Mouse (Mus musculus): Measurements from ENCODE around the gene Ctsw. TPM values are rescaled to one million over a fixed set of nuclear protein-coding genes. Genes with fewer than 3 reads are reported as not detected.

Gene Ctsw
- total and polyA plus RNA-seq, 2 experiments from 2014 or later = 0.33 to 1.9 TPM

DNA sequence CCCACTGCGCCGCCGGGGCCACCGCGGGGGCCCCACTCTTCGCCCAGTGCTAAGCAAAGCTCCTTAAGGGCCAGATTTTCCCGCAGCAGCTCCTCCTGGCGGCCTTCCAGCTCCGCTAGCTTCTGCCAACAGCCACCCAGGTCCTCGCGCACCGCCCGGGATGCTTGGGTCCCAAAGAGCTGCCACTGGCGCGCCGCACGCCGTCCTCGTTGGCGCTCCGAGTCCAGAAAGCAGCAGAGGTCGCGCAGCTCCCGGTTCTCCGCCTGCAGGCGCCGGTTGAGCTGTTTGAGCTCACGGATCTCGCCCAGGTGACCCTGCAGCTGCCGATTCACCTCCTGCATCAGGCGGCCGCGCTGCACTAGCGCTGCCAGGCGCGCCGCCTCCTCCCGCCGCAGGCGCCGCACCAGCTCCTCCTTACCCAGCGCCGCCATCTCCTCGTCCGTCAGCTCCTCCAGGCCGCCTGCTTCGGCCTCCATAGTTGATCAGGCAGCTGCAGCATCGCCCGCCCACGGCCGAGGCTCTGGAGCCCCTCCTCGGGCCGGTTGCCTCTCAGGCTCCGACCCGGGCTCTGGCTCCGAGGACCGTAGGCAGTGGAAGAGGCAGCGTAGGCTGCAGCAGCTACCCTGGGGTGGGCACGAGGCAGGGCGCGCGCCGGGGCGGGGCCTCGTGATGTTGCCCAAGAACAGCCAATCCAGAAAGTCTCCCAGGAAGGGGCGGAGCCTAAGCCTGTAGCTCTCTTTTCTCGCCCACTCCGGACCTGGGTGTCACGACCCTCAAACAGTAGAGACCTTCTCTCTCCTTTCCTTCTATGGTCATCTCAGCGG, 11.2 kb downstream of the Ctsw start:
- H3K4me3 ChIP-seq (ENCODE audit: low read depth, low read length) = peak overlapping the region; percentile 80
- no peaks in the 10 kb centered on the region for H3K9me3 ChIP-seq (ENCODE audit: low read length)
- H3K36me3 ChIP-seq (ENCODE audit: insufficient read depth, low read length) = 0 out of 2 replicates have a peak, but pooled peaks cover 4% of the 10 kb centered on the region
- H3K4me1 ChIP-seq (ENCODE audit: insufficient read depth, low read length) = peaks cover 18% of the 10 kb centered on the region
- peak overlapping the region; percentile 98 for H3K27ac ChIP-seq (ENCODE audit: low read depth, low read length)
- peak; percentile 40 for TF ChIP-seq CTCF (IDR thresholded peaks at IDR 0.05)
- peak overlapping the region; percentile 92 for H3K4me2 ChIP-seq (ENCODE audit: low read depth, low read length, poor library complexity, severe bottlenecking)
- ATAC-seq (ENCODE audit: low FRiP score) (peak; percentile 89), DNase-seq (ENCODE audit: low spot score) (peak; percentile 97)
- no peaks in the 10 kb centered on the region for H3K27me3 ChIP-seq (ENCODE audit: insufficient read depth, low read length)
- H3K9ac ChIP-seq (replicated peaks; ENCODE audit: low read length, poor library complexity, severe bottlenecking) = peak overlapping the region; percentile 91
- WGBS = under 1% methylated on average over 66 of the region's 70 CpGs

DNA sequence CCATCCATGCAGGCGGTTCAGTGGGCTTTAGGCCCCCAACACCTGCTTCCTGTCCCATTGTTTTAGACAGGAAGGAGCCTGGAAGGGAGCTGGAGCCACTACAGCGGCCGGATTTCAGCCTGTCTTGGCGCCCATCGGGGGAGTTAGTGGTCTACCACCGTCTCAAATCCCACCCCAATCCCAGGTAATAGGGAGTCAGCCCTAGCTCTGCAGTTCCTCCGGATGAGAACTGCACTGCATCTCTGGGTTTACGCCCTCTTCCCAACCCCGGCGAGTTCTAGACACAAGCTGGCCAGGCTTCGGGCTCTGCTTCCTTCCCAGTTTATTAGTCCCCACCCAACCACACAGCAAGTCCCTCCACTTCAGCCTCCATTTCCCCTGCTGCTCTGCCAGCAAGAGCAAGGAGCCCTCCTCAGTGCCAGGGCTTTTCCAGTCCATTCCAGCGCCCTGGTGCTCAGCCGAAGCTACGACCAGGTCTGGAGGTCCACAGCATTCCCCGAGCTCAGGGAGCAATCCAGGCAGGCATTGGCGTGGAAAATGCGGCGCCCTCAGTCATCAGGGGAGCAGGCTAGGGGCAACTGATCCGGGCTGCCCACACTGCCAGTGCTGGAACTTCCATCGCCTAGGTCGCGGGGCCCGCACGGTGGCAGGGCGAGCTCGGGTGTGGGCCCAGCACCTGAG, 11.9 kb downstream of the Ctsw start:
- Histone ChIP-seq H3K4me3 (ENCODE audit: low read depth, low read length) (peak overlapping the region; percentile 80), H3K9me3 (ENCODE audit: low read length) (no peaks in the 10 kb centered on the region), H3K4me1 (ENCODE audit: insufficient read depth, low read length) (peaks cover 16% of the 10 kb centered on the region), H3K9ac (replicated peaks; ENCODE audit: low read length, poor library complexity, severe bottlenecking) (peak overlapping the region; percentile 91), H3K36me3 (ENCODE audit: insufficient read depth, low read length) (0 out of 2 replicates have a peak, but pooled peaks cover 4% of the 10 kb centered on the region), H3K27ac (ENCODE audit: low read depth, low read length) (peak overlapping the region; percentile 98), H3K27me3 (ENCODE audit: insufficient read depth, low read length) (no peaks in the 10 kb centered on the region), H3K4me2 (ENCODE audit: low read depth, low read length, poor library complexity, severe bottlenecking) (peak overlapping the region; percentile 92)
- DNase-seq (ENCODE audit: low spot score) (no peak), ATAC-seq (ENCODE audit: low FRiP score) (0 out of 2 replicates have a peak, but pooled peaks have one; percentile 1)
- TF ChIP-seq CTCF (IDR thresholded peaks at IDR 0.05) = no peak
- 4% methylated on average over 26 of the region's 26 CpGs for WGBS

DNA sequence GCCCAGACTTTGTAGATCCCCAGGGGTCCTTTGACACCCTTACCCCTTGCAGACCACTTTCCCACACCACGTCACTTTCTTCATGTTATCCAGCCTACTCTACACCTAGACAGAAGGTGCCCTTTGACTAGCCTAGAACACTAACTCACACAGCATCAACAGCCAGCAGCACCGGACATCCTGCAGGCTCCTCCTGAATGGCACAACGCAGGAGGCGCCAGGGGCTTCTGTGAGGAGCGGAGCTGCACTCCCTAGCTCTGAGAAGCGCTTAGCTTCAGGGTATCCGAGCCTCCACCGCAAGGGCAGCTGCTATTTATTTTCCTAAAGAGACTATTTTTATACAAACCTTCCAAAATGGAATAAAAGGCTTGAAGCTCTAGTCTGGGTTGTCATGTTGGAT, 12.7 kb downstream of the Ctsw start:
- H3K4me2 ChIP-seq (ENCODE audit: low read depth, low read length, poor library complexity, severe bottlenecking) = peak overlapping the region; percentile 92
- H3K9me3 ChIP-seq (ENCODE audit: low read length) = no peaks in the 10 kb centered on the region
- DNase-seq (ENCODE audit: low spot score) = no peak
- H3K36me3 ChIP-seq (ENCODE audit: insufficient read depth, low read length) = 0 out of 2 replicates have a peak, but pooled peaks cover 4% of the 10 kb centered on the region
- TF ChIP-seq CTCF (IDR thresholded peaks at IDR 0.05) = no peak
- ATAC-seq (ENCODE audit: low FRiP score) = no peak
- no peak overlapping the region for H3K27ac ChIP-seq (ENCODE audit: low read depth, low read length)
- H3K4me1 ChIP-seq (ENCODE audit: insufficient read depth, low read length) = peaks cover 13% of the 10 kb centered on the region
- H3K9ac ChIP-seq (replicated peaks; ENCODE audit: low read length, poor library complexity, severe bottlenecking) = 0 out of 2 replicates have a peak overlapping the region, but pooled peaks have one; percentile 29
- H3K4me3 ChIP-seq (ENCODE audit: low read depth, low read length) = peak overlapping the region; percentile 80
- 54% methylated on average over 8 of the region's 8 CpGs for WGBS
- H3K27me3 ChIP-seq (ENCODE audit: insufficient read depth, low read length) = no peaks in the 10 kb centered on the region

DNA sequence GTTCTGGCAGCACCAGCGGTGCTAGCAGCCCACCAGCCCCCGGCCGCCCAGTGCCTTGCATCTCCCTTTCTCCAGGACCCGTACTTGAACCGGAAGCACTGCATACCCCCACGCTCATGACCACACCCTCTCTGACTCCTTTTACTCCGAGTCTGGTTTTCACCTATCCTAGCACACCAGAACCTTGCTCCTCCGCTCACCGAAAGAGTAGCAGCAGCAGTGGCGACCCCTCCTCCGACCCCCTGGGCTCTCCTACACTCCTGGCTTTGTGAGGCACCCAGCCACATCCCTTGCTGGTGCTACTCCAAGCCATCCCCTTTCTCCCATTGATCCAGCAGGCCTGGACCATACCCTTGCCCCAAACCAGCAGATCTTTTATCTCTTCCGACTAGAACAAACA, 13.3 kb downstream of the Ctsw start:
- H3K27me3 ChIP-seq (ENCODE audit: insufficient read depth, low read length) = peaks cover 3% of the 10 kb centered on the region
- DNase-seq (ENCODE audit: low spot score) (no peak), ATAC-seq (ENCODE audit: low FRiP score) (no peak)
- H3K27ac ChIP-seq (ENCODE audit: low read depth, low read length) = no peak overlapping the region
- H3K4me3 ChIP-seq (ENCODE audit: low read depth, low read length) = peak overlapping the region; percentile 80
- H3K4me2 ChIP-seq (ENCODE audit: low read depth, low read length, poor library complexity, severe bottlenecking) = peak overlapping the region; percentile 92
- H3K9me3 ChIP-seq (ENCODE audit: low read length) = no peaks in the 10 kb centered on the region
- 81% methylated on average over 12 of the region's 12 CpGs for WGBS
- no peak for TF ChIP-seq CTCF (IDR thresholded peaks at IDR 0.05)
- peaks cover 13% of the 10 kb centered on the region for H3K4me1 ChIP-seq (ENCODE audit: insufficient read depth, low read length)
- H3K9ac ChIP-seq (replicated peaks; ENCODE audit: low read length, poor library complexity, severe bottlenecking) = 0 out of 2 replicates have a peak overlapping the region, but pooled peaks have one; percentile 29
- H3K36me3 ChIP-seq (ENCODE audit: insufficient read depth, low read length) = 0 out of 2 replicates have a peak, but pooled peaks cover 4% of the 10 kb centered on the region

DNA sequence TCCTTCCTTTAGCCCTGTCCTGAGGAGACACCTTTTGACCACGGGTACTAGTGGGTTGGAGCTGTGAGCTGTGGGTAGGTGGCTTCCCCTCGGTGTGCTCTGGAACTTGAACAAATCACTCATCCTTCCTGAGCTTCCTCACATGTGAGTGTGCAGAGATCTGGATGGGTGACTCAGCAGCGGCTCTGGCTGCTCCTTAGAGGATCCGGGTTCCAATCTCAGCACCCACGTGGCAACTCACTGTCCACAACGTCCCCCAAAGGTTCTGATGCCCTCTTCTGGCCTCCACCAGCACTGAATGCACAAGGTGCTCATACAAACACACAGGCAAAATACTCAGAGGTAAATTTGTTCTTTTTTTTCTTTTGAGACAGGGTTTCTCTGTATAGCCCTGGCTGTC, 16.5 kb downstream of the Ctsw start:
- Histone ChIP-seq H3K9ac (replicated peaks; ENCODE audit: low read length, poor library complexity, severe bottlenecking) (no peak overlapping the region), H3K36me3 (ENCODE audit: insufficient read depth, low read length) (0 out of 2 replicates have a peak, but pooled peaks cover 4% of the 10 kb centered on the region), H3K27me3 (ENCODE audit: insufficient read depth, low read length) (peaks cover 36% of the 10 kb centered on the region), H3K4me1 (ENCODE audit: insufficient read depth, low read length) (peaks cover 17% of the 10 kb centered on the region), H3K9me3 (ENCODE audit: low read length) (no peaks in the 10 kb centered on the region), H3K4me2 (ENCODE audit: low read depth, low read length, poor library complexity, severe bottlenecking) (no peak overlapping the region), H3K4me3 (ENCODE audit: low read depth, low read length) (no peak overlapping the region), H3K27ac (ENCODE audit: low read depth, low read length) (no peak overlapping the region)
- WGBS = 80% methylated on average over 6 of the region's 6 CpGs
- no peak for DNase-seq (ENCODE audit: low spot score)
- ATAC-seq (ENCODE audit: low FRiP score) = no peak
- no peak for TF ChIP-seq CTCF (IDR thresholded peaks at IDR 0.05)
